Mouse (Mus musculus): ENCODE data around the gene 1700001C19Rik. TPM values are rescaled to one million over a fixed set of nuclear protein-coding genes. Genes with fewer than 3 reads are reported as not detected.
"Not testable (repeated sequence)": the region's sequence is repeated elsewhere in the genome, so short reads cannot be mapped to it uniquely, and the experiment has no call there.

The 1700001C19Rik gene
- polyA plus RNA-seq, 1 experiment from 2014 or later, result 0.33 TPM

GRCm38 (mm10) chr17:47409897-47410861 is 27.0 kb downstream of the 1700001C19Rik start:
- peak; percentile 39 for DNase-seq (ENCODE audit: low spot score)
- H3K4me1 ChIP-seq; H3K27ac ChIP-seq (replicated peaks); H3K36me3 ChIP-seq; H3K9me3 ChIP-seq (replicated peaks): not testable (repeated sequence)
- 4% methylated on average over 74 of the region's 74 CpGs for WGBS
- Histone ChIP-seq H3K4me3 (peak overlapping the region; percentile 53), H3K27me3 (ENCODE audit: low read depth, poor library complexity, severe bottlenecking) (peaks cover 81% of the 10 kb centered on the region)

- Histone ChIP-seq H3K27me3 (ENCODE audit: low read depth, poor library complexity, severe bottlenecking) (peaks cover 85% of the 10 kb centered on the region), H3K4me1 (peaks cover 8% of the 10 kb centered on the region), H3K4me3 (no peak overlapping the region), H3K36me3 (no peaks in the 10 kb centered on the region), H3K9me3 (replicated peaks) (no peaks in the 10 kb centered on the region), H3K27ac (replicated peaks) (no peak overlapping the region)
- peak; percentile 73 for DNase-seq (ENCODE audit: low spot score)
- WGBS, result 20% methylated on average over 8 of the region's 8 CpGs
These were observed 28.6 kb downstream of the 1700001C19Rik start for GRCm38 (mm10) chr17:47408558-47408898.

- no peak for DNase-seq (ENCODE audit: low spot score)
- no peaks in the 10 kb centered on the region for H3K9me3 ChIP-seq (replicated peaks)
- WGBS, result 66% methylated on average over 10 of the region's 10 CpGs
- peaks cover 8% of the 10 kb centered on the region for H3K4me1 ChIP-seq
- H3K36me3 ChIP-seq, result no peaks in the 10 kb centered on the region
- H3K27ac ChIP-seq (replicated peaks), result no peak overlapping the region
- no peak overlapping the region for H3K4me3 ChIP-seq
- H3K27me3 ChIP-seq (ENCODE audit: low read depth, poor library complexity, severe bottlenecking), result peaks cover 85% of the 10 kb centered on the region
These were observed 29.2 kb downstream of the 1700001C19Rik start for GRCm38 (mm10) chr17:47407717-47408557.

- Histone ChIP-seq H3K27ac (replicated peaks) (peak within 1 kb of the TSS; percentile 46; the same call in 1 of the 2 replicates), H3K36me3 (no peaks in the 10 kb centered on the region), H3K4me3 (peak within 1 kb of the TSS; percentile 22; the same call in 1 of the 2 replicates), H3K4me1 (peaks cover 25% of the 10 kb centered on the region), H3K9me3 (replicated peaks) (no peaks in the 10 kb centered on the region), H3K27me3 (ENCODE audit: low read depth, poor library complexity, severe bottlenecking) (peaks cover 73% of the 10 kb centered on the region)
- DNase-seq (ENCODE audit: low spot score), result peak; percentile 71
- 14% methylated on average over 10 of the region's 10 CpGs for WGBS
These were observed 36.7 kb downstream of the 1700001C19Rik start, which contains the start of gene Guca1a for GRCm38 (mm10) chr17:47400451-47400850. Gene Guca1a, minus strand, starts transcription at chr17:47400584.

GRCm38 (mm10) chr17:47399091-47399490 is 38.1 kb downstream of the 1700001C19Rik start:
- no peak for DNase-seq (ENCODE audit: low spot score)
- H3K27me3 ChIP-seq (ENCODE audit: low read depth, poor library complexity, severe bottlenecking), result peaks cover 75% of the 10 kb centered on the region
- 85% methylated on average over 8 of the region's 8 CpGs for WGBS
- H3K4me1 ChIP-seq, result peaks cover 39% of the 10 kb centered on the region
- no peak overlapping the region for H3K27ac ChIP-seq (replicated peaks)
- no peak overlapping the region for H3K4me3 ChIP-seq
- H3K36me3 ChIP-seq, result no peaks in the 10 kb centered on the region
- H3K9me3 ChIP-seq (replicated peaks), result no peaks in the 10 kb centered on the region

- peak; percentile 72 for DNase-seq (ENCODE audit: low spot score)
- Histone ChIP-seq H3K27me3 (ENCODE audit: low read depth, poor library complexity, severe bottlenecking) (peaks cover 73% of the 10 kb centered on the region), H3K9me3 (replicated peaks) (no peaks in the 10 kb centered on the region), H3K4me3 (peak overlapping the region; percentile 38), H3K27ac (replicated peaks) (0 out of 2 replicates have a peak overlapping the region, but pooled peaks have one; percentile 10), H3K4me1 (peaks cover 33% of the 10 kb centered on the region), H3K36me3 (no peaks in the 10 kb centered on the region)
- 5% methylated on average over 17 of the region's 20 CpGs for WGBS
These were observed 41.7 kb downstream of the 1700001C19Rik start for GRCm38 (mm10) chr17:47395376-47395913.

- no peaks in the 10 kb centered on the region for H3K36me3 ChIP-seq
- H3K4me3 ChIP-seq, result peak overlapping the region; percentile 38
- no peaks in the 10 kb centered on the region for H3K9me3 ChIP-seq (replicated peaks)
- DNase-seq (ENCODE audit: low spot score), result peak; percentile 35
- no peak overlapping the region for H3K27ac ChIP-seq (replicated peaks)
- peaks cover 63% of the 10 kb centered on the region for H3K27me3 ChIP-seq (ENCODE audit: low read depth, poor library complexity, severe bottlenecking)
- peaks cover 23% of the 10 kb centered on the region for H3K4me1 ChIP-seq
- WGBS, result 26% methylated on average over 24 of the region's 24 CpGs
These were observed 42.8 kb downstream of the 1700001C19Rik start for GRCm38 (mm10) chr17:47394223-47394869.

- peaks cover 10% of the 10 kb centered on the region; the same call in 1 of the 2 replicates for H3K9me3 ChIP-seq (replicated peaks)
- no peak overlapping the region for H3K4me3 ChIP-seq
- WGBS, result 67% methylated on average over 4 of the region's 4 CpGs
- no peak overlapping the region for H3K27ac ChIP-seq (replicated peaks)
- peaks cover 11% of the 10 kb centered on the region for H3K36me3 ChIP-seq
- H3K27me3 ChIP-seq (ENCODE audit: low read depth, poor library complexity, severe bottlenecking), result no peaks in the 10 kb centered on the region
- peak; percentile 46 for DNase-seq (ENCODE audit: low spot score)
- peaks cover 18% of the 10 kb centered on the region for H3K4me1 ChIP-seq
These were observed 50.5 kb downstream of the 1700001C19Rik start for GRCm38 (mm10) chr17:47386649-47387048.

- peaks cover 10% of the 10 kb centered on the region; the same call in 1 of the 2 replicates for H3K9me3 ChIP-seq (replicated peaks)
- H3K27ac ChIP-seq (replicated peaks), result no peak within 1 kb of the TSS; the same call in 1 of the 2 replicates
These were observed 52.0 kb downstream of the 1700001C19Rik start, which contains the start of gene Guca1b for GRCm38 (mm10) chr17:47385145-47385544. Gene Guca1b, plus strand, starts transcription at chr17:47385393.

GRCm38 (mm10) chr17:47384064-47384463 is 53.1 kb downstream of the 1700001C19Rik start:
- peaks cover 26% of the 10 kb centered on the region for H3K4me1 ChIP-seq
- WGBS, result 94% methylated on average over 3 of the region's 3 CpGs
- no peak overlapping the region for H3K4me3 ChIP-seq
- no peaks in the 10 kb centered on the region for H3K27me3 ChIP-seq (ENCODE audit: low read depth, poor library complexity, severe bottlenecking)
- H3K36me3 ChIP-seq, result peaks cover 33% of the 10 kb centered on the region
- H3K27ac ChIP-seq (replicated peaks), result no peak overlapping the region
- H3K9me3 ChIP-seq (replicated peaks), result peaks cover 10% of the 10 kb centered on the region; the same call in 1 of the 2 replicates
- no peak for DNase-seq (ENCODE audit: low spot score)

More at GRCm38 (mm10) chr17:47385145-47385544, 52.0 kb downstream of the 1700001C19Rik start, which contains the start of gene Guca1b:
- Histone ChIP-seq H3K4me3 (peak within 1 kb of the TSS; percentile 14; the same call in 1 of the 2 replicates), H3K36me3 (peaks cover 22% of the 10 kb centered on the region), H3K4me1 (peaks cover 26% of the 10 kb centered on the region), H3K27me3 (ENCODE audit: low read depth, poor library complexity, severe bottlenecking) (no peaks in the 10 kb centered on the region)
- DNase-seq (ENCODE audit: low spot score), result no peak
- WGBS, result 26% methylated on average over 10 of the region's 10 CpGs

GRCm38 (mm10) chr17:47383266-47383665 is 53.9 kb downstream of the 1700001C19Rik start:
- peaks cover 26% of the 10 kb centered on the region for H3K4me1 ChIP-seq
- H3K27me3 ChIP-seq (ENCODE audit: low read depth, poor library complexity, severe bottlenecking), result no peaks in the 10 kb centered on the region
- no peak for DNase-seq (ENCODE audit: low spot score)
- H3K4me3 ChIP-seq, result no peak overlapping the region
- H3K27ac ChIP-seq (replicated peaks), result no peak overlapping the region
- H3K9me3 ChIP-seq (replicated peaks), result peaks cover 10% of the 10 kb centered on the region; the same call in 1 of the 2 replicates
- peaks cover 41% of the 10 kb centered on the region for H3K36me3 ChIP-seq
- 91% methylated on average over 4 of the region's 4 CpGs for WGBS

Measured in midbrain, embryonic 10.5 days (tissue).